Mouse (Mus musculus): ENCODE measurements at regions not wholly inside any gene's neighbourhood (a gene's known extent, or its start where the extent isn't known, plus 50 kb on each side); places are given as distances from the start of the nearest gene placed in this dataset.

DNA sequence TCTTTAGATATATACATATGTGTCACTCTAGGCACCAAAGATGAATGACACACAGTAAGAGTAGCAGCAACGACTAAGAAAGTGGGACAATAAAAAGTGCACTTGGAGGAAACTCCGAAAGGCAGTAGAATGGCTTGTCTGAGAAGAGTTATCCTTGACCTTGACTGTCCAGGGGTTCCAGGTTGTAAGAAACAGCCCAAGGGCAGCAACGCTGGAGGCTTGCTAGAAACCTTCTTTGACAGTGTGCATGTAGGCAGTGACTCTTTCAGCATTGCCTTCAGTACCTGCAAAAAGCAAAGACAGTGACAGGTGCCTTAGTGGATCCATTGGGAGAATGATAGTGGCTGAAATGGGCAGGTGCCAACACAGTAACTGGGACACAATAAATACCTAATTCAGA lies 142.8 kb downstream of the Cep170 start:
- TF ChIP-seq POLR2A (IDR thresholded peaks at IDR 0.05; ENCODE audit: insufficient read depth, low read depth, low read length), result no peak
- no peak for TF ChIP-seq CTCF (IDR thresholded peaks at IDR 0.05)
- no peak for TF ChIP-seq EP300 (IDR thresholded peaks at IDR 0.05; ENCODE audit: insufficient read depth, low read depth, low read length)
